Mouse (Mus musculus) layer of hippocampus, adult 18-20 months (tissue): ENCODE results near the gene Fcgr4. TPM values are rescaled to one million over a fixed set of nuclear protein-coding genes. Genes with fewer than 3 reads are reported as not detected.
"Not testable (repeated sequence)": the region's sequence is repeated elsewhere in the genome, so short reads cannot be mapped to it uniquely, and the experiment has no call there.

ENCODE experiments used
- DNase-seq, 2 experiments: peaks; one replicate each; pipeline ENCODE4 v3.0.0; 2022; ENCODE audit warnings: low spot score in 2 of 2
- long read RNA-seq: library from polyadenylated mRNA; stranded (forward); transcript quantifications from one replicate; pipeline ENCODE4 v2.0.0, GENCODE M21; 2021
- total RNA-seq, 2 experiments: library from RNA; stranded (reverse); gene quantifications; 2 replicates each; pipeline ENCODE4 v1.2.3; 2021

The Fcgr4 gene
- total RNA-seq = under 1 TPM in 1 of 2 experiments, not detected in 1; 0.25 TPM
- long read RNA-seq = 0 reads

GRCm38 (mm10) chr1:171018737-171019136, at the start of gene Fcgr4:
TSS of gene Fcgr4 (plus strand) at chr1:171018920.
- DNase-seq = no peak

- DNase-seq = no peak
These were observed 46.2 kb upstream of the Fcgr4 start for GRCm38 (mm10) chr1:170972494-170972893.

- no peak for DNase-seq
These were observed 45.8 kb upstream of the Fcgr4 start for GRCm38 (mm10) chr1:170972936-170973335.

- DNase-seq = no peak
These were observed 44.5 kb upstream of the Fcgr4 start for GRCm38 (mm10) chr1:170974171-170974570.

- no peak for DNase-seq
These were observed 44.0 kb upstream of the Fcgr4 start for GRCm38 (mm10) chr1:170974736-170975135.

GRCm38 (mm10) chr1:170975350-170975749, 43.4 kb upstream of the Fcgr4 start:
- DNase-seq = not testable (repeated sequence)

GRCm38 (mm10) chr1:170975751-170976161, 43.0 kb upstream of the Fcgr4 start:
- peak in 1 of 2 experiments; percentile 27 for DNase-seq

- no peak for DNase-seq
These were observed 42.3 kb upstream of the Fcgr4 start, which contains the start of gene Fcgr2b for GRCm38 (mm10) chr1:170976447-170976846. TSS of gene Fcgr2b (minus strand) at chr1:170976547.

GRCm38 (mm10) chr1:170978601-170979000, 40.1 kb upstream of the Fcgr4 start:
- DNase-seq = no peak

- not testable (repeated sequence) for DNase-seq
These were observed 37.0 kb upstream of the Fcgr4 start for GRCm38 (mm10) chr1:170981679-170982078.

- no peak for DNase-seq
These were observed 36.4 kb upstream of the Fcgr4 start for GRCm38 (mm10) chr1:170982301-170982700.

GRCm38 (mm10) chr1:170983066-170983465, 35.7 kb upstream of the Fcgr4 start:
- DNase-seq = no peak

GRCm38 (mm10) chr1:170985092-170985491, 33.6 kb upstream of the Fcgr4 start:
- DNase-seq = no peak

- no peak for DNase-seq
These were observed 32.9 kb upstream of the Fcgr4 start for GRCm38 (mm10) chr1:170985861-170986260.

GRCm38 (mm10) chr1:170989656-170990055, 29.1 kb upstream of the Fcgr4 start:
- no peak for DNase-seq

- peak; percentile 18 to 68 for DNase-seq
These were observed 26.2 kb upstream of the Fcgr4 start for GRCm38 (mm10) chr1:170992550-170992949.

GRCm38 (mm10) chr1:170996034-170996433, 22.7 kb upstream of the Fcgr4 start:
- DNase-seq = no peak

- peak; percentile 17 to 62 for DNase-seq
These were observed 22.0 kb upstream of the Fcgr4 start for GRCm38 (mm10) chr1:170996753-170997152.

- peak; percentile 33 to 45 for DNase-seq
These were observed 20.7 kb upstream of the Fcgr4 start for GRCm38 (mm10) chr1:170997756-170998655.

- no peak for DNase-seq
These were observed 18.9 kb upstream of the Fcgr4 start for GRCm38 (mm10) chr1:170999811-171000210.

GRCm38 (mm10) chr1:171005081-171005480, 13.6 kb upstream of the Fcgr4 start:
- DNase-seq = no peak

- no peak for DNase-seq
These were observed 13.1 kb upstream of the Fcgr4 start for GRCm38 (mm10) chr1:171005586-171005985.

- no peak for DNase-seq
These were observed 12.4 kb upstream of the Fcgr4 start for GRCm38 (mm10) chr1:171006335-171006734.
